Mouse (Mus musculus): ENCODE results near the gene Slc35b1. TPM values are rescaled to one million over a fixed set of nuclear protein-coding genes. Genes with fewer than 3 reads are reported as not detected.

Gene Slc35b1
- polyA plus RNA-seq (2014; fragmentation: Nextera tagmentation; extraction: Ambion mirVana): 105 and 108 TPM in 2 replicates

GRCm38 (mm10) chr11:95384319-95384972 is at the start of gene Slc35b1:
Gene Slc35b1, plus strand, starts transcription at chr11:95384692.
- under 1% methylated on average over 39 of the region's 42 CpGs for WGBS
- no peaks in the 10 kb centered on the region for H3K27me3 ChIP-seq (replicated peaks; ENCODE audit: control insufficient read depth, insufficient read depth, low read length)
- peak within 1 kb of the TSS; percentile 89 for H3K27ac ChIP-seq (replicated peaks; ENCODE audit: low read depth, low read length)
- H3K4me2 ChIP-seq (ENCODE audit: low read depth, low read length): peak within 1 kb of the TSS; percentile 57
- ATAC-seq (ENCODE audit: low read depth) (peak; percentile 97), DNase-seq (ENCODE audit: low spot score) (peak; percentile 100)
- H3K4me1 ChIP-seq (ENCODE audit: control insufficient read depth, insufficient read depth, low read length): no peaks in the 10 kb centered on the region
- H3K36me3 ChIP-seq (ENCODE audit: control insufficient read depth, insufficient read depth, low read length): peaks cover 52% of the 10 kb centered on the region
- peak within 1 kb of the TSS; percentile 87 for H3K9ac ChIP-seq (ENCODE audit: low read depth, low read length)
- peak within 1 kb of the TSS; percentile 79 for H3K4me3 ChIP-seq (ENCODE audit: low read depth, low read length)
- no peaks in the 10 kb centered on the region for H3K9me3 ChIP-seq (ENCODE audit: control insufficient read depth, low read length)

- DNase-seq (ENCODE audit: low spot score) (peak; percentile 99), ATAC-seq (ENCODE audit: low read depth) (peak; percentile 98)
- WGBS: under 1% methylated on average over 9 of the region's 27 CpGs
- Histone ChIP-seq H3K36me3 (ENCODE audit: control insufficient read depth, insufficient read depth, low read length) (no peaks in the 10 kb centered on the region), H3K4me1 (ENCODE audit: control insufficient read depth, insufficient read depth, low read length) (peaks cover 34% of the 10 kb centered on the region), H3K4me3 (ENCODE audit: low read depth, low read length) (peak within 1 kb of the TSS; percentile 93), H3K9me3 (ENCODE audit: control insufficient read depth, low read length) (no peaks in the 10 kb centered on the region), H3K9ac (ENCODE audit: low read depth, low read length) (peak within 1 kb of the TSS; percentile 80), H3K4me2 (ENCODE audit: low read depth, low read length) (peak within 1 kb of the TSS; percentile 67), H3K27ac (replicated peaks; ENCODE audit: low read depth, low read length) (peak within 1 kb of the TSS; percentile 76), H3K27me3 (replicated peaks; ENCODE audit: control insufficient read depth, insufficient read depth, low read length) (no peaks in the 10 kb centered on the region)
These were observed 47.8 kb upstream of the Slc35b1 start, which contains the start of gene Fam117a for GRCm38 (mm10) chr11:95336568-95337128. Gene Fam117a, plus strand, starts transcription at chr11:95337018.

- Histone ChIP-seq H3K4me3 (ENCODE audit: low read depth, low read length) (peak overlapping the region; percentile 93), H3K4me2 (ENCODE audit: low read depth, low read length) (peak overlapping the region; percentile 67), H3K9me3 (ENCODE audit: control insufficient read depth, low read length) (no peaks in the 10 kb centered on the region), H3K27ac (replicated peaks; ENCODE audit: low read depth, low read length) (peak overlapping the region; percentile 76), H3K27me3 (replicated peaks; ENCODE audit: control insufficient read depth, insufficient read depth, low read length) (no peaks in the 10 kb centered on the region), H3K36me3 (ENCODE audit: control insufficient read depth, insufficient read depth, low read length) (no peaks in the 10 kb centered on the region), H3K4me1 (ENCODE audit: control insufficient read depth, insufficient read depth, low read length) (peaks cover 34% of the 10 kb centered on the region), H3K9ac (ENCODE audit: low read depth, low read length) (peak overlapping the region; percentile 80)
- peak; percentile 60 for ATAC-seq (ENCODE audit: low read depth)
- 2% methylated on average over 36 of the region's 50 CpGs for WGBS
- peak; percentile 83 for DNase-seq (ENCODE audit: low spot score)
These were observed 47.2 kb upstream of the Slc35b1 start for GRCm38 (mm10) chr11:95337129-95337813.

GRCm38 (mm10) chr11:95337846-95338342 is 46.6 kb upstream of the Slc35b1 start:
- Histone ChIP-seq H3K9me3 (ENCODE audit: control insufficient read depth, low read length) (no peaks in the 10 kb centered on the region), H3K4me2 (ENCODE audit: low read depth, low read length) (peak overlapping the region; percentile 67), H3K4me3 (ENCODE audit: low read depth, low read length) (peak overlapping the region; percentile 93), H3K27me3 (replicated peaks; ENCODE audit: control insufficient read depth, insufficient read depth, low read length) (no peaks in the 10 kb centered on the region), H3K4me1 (ENCODE audit: control insufficient read depth, insufficient read depth, low read length) (peaks cover 34% of the 10 kb centered on the region), H3K36me3 (ENCODE audit: control insufficient read depth, insufficient read depth, low read length) (no peaks in the 10 kb centered on the region), H3K9ac (ENCODE audit: low read depth, low read length) (peak overlapping the region; percentile 80), H3K27ac (replicated peaks; ENCODE audit: low read depth, low read length) (no peak overlapping the region; the same call in 1 of the 2 replicates)
- DNase-seq (ENCODE audit: low spot score): no peak
- ATAC-seq (ENCODE audit: low read depth): no peak
- WGBS: 10% methylated on average over 9 of the region's 9 CpGs

- H3K4me3 ChIP-seq (ENCODE audit: low read depth, low read length): peak overlapping the region; percentile 4; the same call in 1 of the 2 replicates
- DNase-seq (ENCODE audit: low spot score): peak; percentile 62
These were observed 44.9 kb upstream of the Slc35b1 start for GRCm38 (mm10) chr11:95339471-95340021.

GRCm38 (mm10) chr11:95340259-95340658 is 44.2 kb upstream of the Slc35b1 start:
- Histone ChIP-seq H3K27me3 (replicated peaks; ENCODE audit: control insufficient read depth, insufficient read depth, low read length) (no peaks in the 10 kb centered on the region), H3K4me3 (ENCODE audit: low read depth, low read length) (no peak overlapping the region), H3K9me3 (ENCODE audit: control insufficient read depth, low read length) (no peaks in the 10 kb centered on the region), H3K9ac (ENCODE audit: low read depth, low read length) (no peak overlapping the region), H3K4me1 (ENCODE audit: control insufficient read depth, insufficient read depth, low read length) (peaks cover 34% of the 10 kb centered on the region), H3K4me2 (ENCODE audit: low read depth, low read length) (peak overlapping the region; percentile 67; the same call in 1 of the 2 replicates), H3K27ac (replicated peaks; ENCODE audit: low read depth, low read length) (no peak overlapping the region), H3K36me3 (ENCODE audit: control insufficient read depth, insufficient read depth, low read length) (no peaks in the 10 kb centered on the region)
- DNase-seq (ENCODE audit: low spot score) (no peak), ATAC-seq (ENCODE audit: low read depth) (no peak)
- WGBS: 56% methylated on average over 1 of the region's 1 CpGs

More at GRCm38 (mm10) chr11:95339471-95340021, 44.9 kb upstream of the Slc35b1 start:
- no peaks in the 10 kb centered on the region for H3K27me3 ChIP-seq (replicated peaks; ENCODE audit: control insufficient read depth, insufficient read depth, low read length)
- H3K9me3 ChIP-seq (ENCODE audit: control insufficient read depth, low read length): no peaks in the 10 kb centered on the region
- peak overlapping the region; percentile 56 for H3K27ac ChIP-seq (replicated peaks; ENCODE audit: low read depth, low read length)
- no peak for ATAC-seq (ENCODE audit: low read depth)
- no peaks in the 10 kb centered on the region for H3K36me3 ChIP-seq (ENCODE audit: control insufficient read depth, insufficient read depth, low read length)
- H3K9ac ChIP-seq (ENCODE audit: low read depth, low read length): peak overlapping the region; percentile 38; the same call in 1 of the 2 replicates
- 28% methylated on average over 14 of the region's 14 CpGs for WGBS
- peak overlapping the region; percentile 67 for H3K4me2 ChIP-seq (ENCODE audit: low read depth, low read length)
- H3K4me1 ChIP-seq (ENCODE audit: control insufficient read depth, insufficient read depth, low read length): peaks cover 34% of the 10 kb centered on the region

- Histone ChIP-seq H3K9me3 (ENCODE audit: control insufficient read depth, low read length) (no peaks in the 10 kb centered on the region), H3K4me3 (ENCODE audit: low read depth, low read length) (no peak overlapping the region), H3K36me3 (ENCODE audit: control insufficient read depth, insufficient read depth, low read length) (no peaks in the 10 kb centered on the region), H3K27ac (replicated peaks; ENCODE audit: low read depth, low read length) (no peak overlapping the region), H3K4me1 (ENCODE audit: control insufficient read depth, insufficient read depth, low read length) (peaks cover 34% of the 10 kb centered on the region), H3K27me3 (replicated peaks; ENCODE audit: control insufficient read depth, insufficient read depth, low read length) (no peaks in the 10 kb centered on the region), H3K9ac (ENCODE audit: low read depth, low read length) (no peak overlapping the region), H3K4me2 (ENCODE audit: low read depth, low read length) (no peak overlapping the region)
- 23% methylated on average over 5 of the region's 5 CpGs for WGBS
- no peak for ATAC-seq (ENCODE audit: low read depth)
- no peak for DNase-seq (ENCODE audit: low spot score)
These were observed 43.8 kb upstream of the Slc35b1 start for GRCm38 (mm10) chr11:95340664-95341063.

- no peaks in the 10 kb centered on the region for H3K9me3 ChIP-seq (ENCODE audit: control insufficient read depth, low read length)
- no peak for DNase-seq (ENCODE audit: low spot score)
- H3K4me3 ChIP-seq (ENCODE audit: low read depth, low read length): no peak overlapping the region
- 64% methylated on average over 4 of the region's 4 CpGs for WGBS
- no peak overlapping the region for H3K27ac ChIP-seq (replicated peaks; ENCODE audit: low read depth, low read length)
- H3K4me1 ChIP-seq (ENCODE audit: control insufficient read depth, insufficient read depth, low read length): peaks cover 29% of the 10 kb centered on the region
- peaks cover 12% of the 10 kb centered on the region for H3K36me3 ChIP-seq (ENCODE audit: control insufficient read depth, insufficient read depth, low read length)
- no peak overlapping the region for H3K4me2 ChIP-seq (ENCODE audit: low read depth, low read length)
- H3K27me3 ChIP-seq (replicated peaks; ENCODE audit: control insufficient read depth, insufficient read depth, low read length): no peaks in the 10 kb centered on the region
- H3K9ac ChIP-seq (ENCODE audit: low read depth, low read length): no peak overlapping the region
- ATAC-seq (ENCODE audit: low read depth): no peak
These were observed 41.3 kb upstream of the Slc35b1 start for GRCm38 (mm10) chr11:95343180-95343579.

Measured in embryonic facial prominence, embryonic 14.5 days (tissue).